Mouse (Mus musculus): Measurements from ENCODE around the gene Gxylt2. TPM values are rescaled to one million over a fixed set of nuclear protein-coding genes. Genes with fewer than 3 reads are reported as not detected.

Gene Gxylt2
- polyA plus RNA-seq, 1 experiment from 2014 or later = 24.1 TPM

GRCm38 (mm10) chr6:100775923-100776505 lies 71.5 kb downstream of the Gxylt2 start:
- Histone ChIP-seq H3K4me3 (no peak overlapping the region), H3K4me2 (replicated peaks) (no peak overlapping the region), H3K9ac (no peak overlapping the region), H3K27ac (no peak overlapping the region), H3K36me3 (no peaks in the 10 kb centered on the region; the same call in 1 of the 2 replicates), H3K9me3 (no peaks in the 10 kb centered on the region), H3K27me3 (no peaks in the 10 kb centered on the region), H3K4me1 (peaks cover 29% of the 10 kb centered on the region)
- 42% methylated on average over 15 of the region's 15 CpGs for WGBS
- ATAC-seq (ENCODE audit: insufficient number of reproducible peaks, insufficient read depth, low FRiP score, low TSS enrichment) = no peak

- Histone ChIP-seq H3K4me1 (peaks cover 29% of the 10 kb centered on the region), H3K9me3 (no peaks in the 10 kb centered on the region), H3K36me3 (peaks cover 7% of the 10 kb centered on the region; the same call in 1 of the 2 replicates), H3K9ac (no peak overlapping the region), H3K27me3 (no peaks in the 10 kb centered on the region), H3K27ac (no peak overlapping the region), H3K4me2 (replicated peaks) (no peak overlapping the region), H3K4me3 (no peak overlapping the region)
- WGBS = 81% methylated on average over 5 of the region's 5 CpGs
- ATAC-seq (ENCODE audit: insufficient number of reproducible peaks, insufficient read depth, low FRiP score, low TSS enrichment) = 0 out of 2 replicates have a peak, but pooled peaks have one; percentile 53
Measured at GRCm38 (mm10) chr6:100778595-100778994, 74.1 kb downstream of the Gxylt2 start.

GRCm38 (mm10) chr6:100780421-100780820 lies 75.9 kb downstream of the Gxylt2 start:
- 35% methylated on average over 4 of the region's 4 CpGs for WGBS
- Histone ChIP-seq H3K27me3 (no peaks in the 10 kb centered on the region), H3K9me3 (no peaks in the 10 kb centered on the region), H3K4me3 (no peak overlapping the region), H3K36me3 (peaks cover 15% of the 10 kb centered on the region), H3K4me1 (peaks cover 29% of the 10 kb centered on the region), H3K9ac (no peak overlapping the region), H3K27ac (no peak overlapping the region), H3K4me2 (replicated peaks) (no peak overlapping the region)
- no peak for ATAC-seq (ENCODE audit: insufficient number of reproducible peaks, insufficient read depth, low FRiP score, low TSS enrichment)

- 90% methylated on average over 6 of the region's 6 CpGs for WGBS
Measured at GRCm38 (mm10) chr6:100781644-100782043, 77.1 kb downstream of the Gxylt2 start.

DNA sequence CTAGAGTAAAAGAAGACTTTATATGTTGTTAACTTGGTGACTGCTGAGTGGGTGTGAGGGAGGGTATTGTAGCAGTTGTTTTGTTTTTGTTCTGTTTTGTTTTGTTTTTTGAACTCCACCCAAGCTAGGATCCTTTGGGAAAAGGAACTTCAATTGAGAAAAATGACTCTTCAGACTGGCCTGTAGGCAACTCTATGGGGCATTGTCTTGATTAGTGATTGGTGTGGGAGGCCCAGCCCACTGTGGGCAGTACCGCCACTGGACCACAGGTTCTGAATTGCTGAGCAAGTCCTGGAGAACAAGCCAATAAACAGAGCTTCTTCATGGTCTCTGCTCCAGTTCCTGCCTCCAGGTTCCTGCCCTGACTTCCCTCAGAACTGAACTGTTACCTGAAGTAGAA lies 83.2 kb downstream of the Gxylt2 start:
- H3K9ac ChIP-seq = no peak overlapping the region
- H3K27ac ChIP-seq = no peak overlapping the region
- no peak overlapping the region for H3K4me2 ChIP-seq (replicated peaks)
- H3K27me3 ChIP-seq = no peaks in the 10 kb centered on the region
- no peaks in the 10 kb centered on the region for H3K9me3 ChIP-seq
- ATAC-seq (ENCODE audit: insufficient number of reproducible peaks, insufficient read depth, low FRiP score, low TSS enrichment) = no peak
- peaks cover 48% of the 10 kb centered on the region for H3K36me3 ChIP-seq
- H3K4me1 ChIP-seq = 0 out of 2 replicates have a peak, but pooled peaks cover under 1% of the 10 kb centered on the region
- H3K4me3 ChIP-seq = no peak overlapping the region
- 90% methylated on average over 1 of the region's 1 CpGs for WGBS

More at GRCm38 (mm10) chr6:100781644-100782043, 77.1 kb downstream of the Gxylt2 start:
- no peak overlapping the region for H3K9ac ChIP-seq
- no peak overlapping the region for H3K4me2 ChIP-seq (replicated peaks)
- no peak for ATAC-seq (ENCODE audit: insufficient number of reproducible peaks, insufficient read depth, low FRiP score, low TSS enrichment)
- H3K4me1 ChIP-seq = peaks cover 20% of the 10 kb centered on the region
- no peaks in the 10 kb centered on the region for H3K9me3 ChIP-seq
- H3K27me3 ChIP-seq = no peaks in the 10 kb centered on the region
- no peak overlapping the region for H3K27ac ChIP-seq
- peaks cover 21% of the 10 kb centered on the region for H3K36me3 ChIP-seq
- no peak overlapping the region for H3K4me3 ChIP-seq

DNA sequence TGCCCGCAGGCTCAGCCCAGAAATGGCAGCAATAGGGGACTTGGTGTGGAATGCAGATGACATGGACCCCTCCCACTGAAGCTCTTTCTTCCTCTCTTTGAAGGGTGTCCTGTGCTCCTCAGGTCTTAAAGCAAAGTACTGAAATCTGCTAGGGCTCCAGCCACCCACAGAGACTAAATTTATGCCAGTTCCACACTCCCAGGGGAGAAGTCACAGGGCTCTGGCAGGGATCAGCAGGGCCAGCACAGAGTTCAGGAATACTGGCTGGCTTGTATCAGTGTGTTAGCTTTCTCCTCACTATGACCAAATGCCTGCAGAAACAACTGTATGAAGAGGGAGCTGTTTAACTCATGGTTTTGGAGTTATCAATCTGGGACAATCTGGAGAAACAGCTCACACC lies 84.6 kb downstream of the Gxylt2 start:
- Histone ChIP-seq H3K27me3 (no peaks in the 10 kb centered on the region), H3K4me3 (no peak overlapping the region), H3K9me3 (no peaks in the 10 kb centered on the region), H3K36me3 (peaks cover 35% of the 10 kb centered on the region), H3K9ac (no peak overlapping the region), H3K4me1 (0 out of 2 replicates have a peak, but pooled peaks cover 6% of the 10 kb centered on the region), H3K4me2 (replicated peaks) (no peak overlapping the region), H3K27ac (no peak overlapping the region)
- ATAC-seq (ENCODE audit: insufficient number of reproducible peaks, insufficient read depth, low FRiP score, low TSS enrichment) = no peak
- 87% methylated on average over 1 of the region's 1 CpGs for WGBS

DNA sequence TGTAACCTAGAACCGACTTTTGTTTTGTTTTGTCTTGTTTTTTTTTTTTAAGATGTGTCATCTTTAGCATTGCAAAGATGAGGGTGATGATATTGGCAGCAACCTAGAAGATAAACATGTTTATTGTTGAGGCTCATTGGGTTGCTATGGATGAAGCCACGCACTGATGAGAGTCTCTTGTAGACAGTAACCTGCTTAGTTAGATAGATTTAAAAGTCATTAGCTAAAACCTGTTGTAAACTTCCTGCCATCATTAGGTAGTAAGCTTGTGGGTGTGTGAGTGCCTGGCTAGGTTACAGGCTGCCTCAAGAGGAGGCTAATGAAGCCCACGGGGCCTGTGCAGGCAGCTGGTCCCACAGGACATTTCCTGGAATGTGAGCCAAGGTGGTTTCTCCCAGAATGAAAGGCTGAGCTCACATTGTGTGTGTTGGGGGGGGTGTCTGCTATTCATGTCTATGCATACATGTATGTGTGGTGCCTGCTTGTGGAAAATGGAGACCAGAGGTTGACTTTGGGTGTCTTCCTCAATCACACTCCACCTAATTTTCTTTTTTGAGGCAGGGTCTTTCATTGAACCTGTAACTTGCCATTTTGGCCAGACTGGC lies 87.6 kb downstream of the Gxylt2 start:
- peaks cover 23% of the 10 kb centered on the region for H3K36me3 ChIP-seq
- 75% methylated on average over 3 of the region's 3 CpGs for WGBS

DNA sequence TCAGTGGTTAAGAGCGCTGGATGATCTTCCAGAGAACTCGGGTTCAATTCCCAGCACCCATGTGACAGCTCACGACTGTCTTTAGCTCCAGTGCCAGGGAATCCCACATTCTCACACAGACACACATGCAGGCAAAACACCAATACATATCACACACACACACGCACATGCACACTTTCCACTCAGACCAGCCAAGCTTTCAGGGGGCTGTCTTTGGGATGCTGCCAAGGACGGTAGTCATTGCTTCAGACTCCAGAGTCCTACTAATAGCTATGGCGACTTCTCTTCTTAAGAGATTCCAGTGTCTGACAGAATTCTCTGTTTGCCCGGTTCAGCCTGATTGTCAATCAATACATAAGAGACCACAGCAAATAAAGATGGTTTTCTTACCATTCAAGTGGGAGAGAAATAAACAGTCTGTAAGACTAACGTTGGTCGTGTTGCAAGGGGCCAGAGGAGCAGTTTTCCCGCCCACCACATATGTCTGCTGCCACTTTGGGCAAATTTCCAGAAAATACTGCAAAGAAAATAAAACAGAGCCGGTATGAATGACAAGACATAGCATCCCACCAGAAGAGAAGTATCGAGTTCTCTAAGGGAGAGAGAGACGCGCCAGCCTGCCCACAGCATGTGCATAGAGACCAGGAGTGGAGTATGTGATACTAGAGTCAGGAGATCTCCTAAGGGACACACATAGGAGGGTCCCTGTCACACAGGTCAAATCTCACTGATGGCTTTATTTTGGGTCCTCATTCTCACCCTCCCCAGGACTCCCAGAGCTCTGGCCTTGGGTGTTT lies 88.6 kb downstream of the Gxylt2 start:
- no peak for ATAC-seq (ENCODE audit: insufficient number of reproducible peaks, insufficient read depth, low FRiP score, low TSS enrichment)
- peaks cover 16% of the 10 kb centered on the region for H3K36me3 ChIP-seq
- H3K27me3 ChIP-seq = no peaks in the 10 kb centered on the region
- H3K4me2 ChIP-seq (replicated peaks) = no peak overlapping the region
- H3K4me3 ChIP-seq = no peak overlapping the region
- 71% methylated on average over 14 of the region's 14 CpGs for WGBS
- H3K4me1 ChIP-seq = 0 out of 2 replicates have a peak, but pooled peaks cover 6% of the 10 kb centered on the region
- no peaks in the 10 kb centered on the region for H3K9me3 ChIP-seq
- no peak overlapping the region for H3K27ac ChIP-seq
- no peak overlapping the region for H3K9ac ChIP-seq

More for the DNA sequence above, 87.6 kb downstream of the Gxylt2 start:
- Histone ChIP-seq H3K9me3 (no peaks in the 10 kb centered on the region), H3K4me3 (no peak overlapping the region), H3K4me1 (0 out of 2 replicates have a peak, but pooled peaks cover 6% of the 10 kb centered on the region), H3K27ac (no peak overlapping the region), H3K4me2 (replicated peaks) (no peak overlapping the region), H3K9ac (no peak overlapping the region), H3K27me3 (no peaks in the 10 kb centered on the region)
- no peak for ATAC-seq (ENCODE audit: insufficient number of reproducible peaks, insufficient read depth, low FRiP score, low TSS enrichment)

- H3K27me3 ChIP-seq = no peaks in the 10 kb centered on the region
- H3K9me3 ChIP-seq = no peaks in the 10 kb centered on the region
- H3K27ac ChIP-seq = no peak overlapping the region
- 43% methylated on average over 6 of the region's 6 CpGs for WGBS
- ATAC-seq (ENCODE audit: insufficient number of reproducible peaks, insufficient read depth, low FRiP score, low TSS enrichment) = no peak
- H3K4me3 ChIP-seq = no peak overlapping the region
- peaks cover 7% of the 10 kb centered on the region; the same call in 1 of the 2 replicates for H3K36me3 ChIP-seq
- no peak overlapping the region for H3K9ac ChIP-seq
- H3K4me1 ChIP-seq = 0 out of 2 replicates have a peak, but pooled peaks cover 6% of the 10 kb centered on the region
- H3K4me2 ChIP-seq (replicated peaks) = no peak overlapping the region
Measured at GRCm38 (mm10) chr6:100795797-100796196, 91.3 kb downstream of the Gxylt2 start.

DNA sequence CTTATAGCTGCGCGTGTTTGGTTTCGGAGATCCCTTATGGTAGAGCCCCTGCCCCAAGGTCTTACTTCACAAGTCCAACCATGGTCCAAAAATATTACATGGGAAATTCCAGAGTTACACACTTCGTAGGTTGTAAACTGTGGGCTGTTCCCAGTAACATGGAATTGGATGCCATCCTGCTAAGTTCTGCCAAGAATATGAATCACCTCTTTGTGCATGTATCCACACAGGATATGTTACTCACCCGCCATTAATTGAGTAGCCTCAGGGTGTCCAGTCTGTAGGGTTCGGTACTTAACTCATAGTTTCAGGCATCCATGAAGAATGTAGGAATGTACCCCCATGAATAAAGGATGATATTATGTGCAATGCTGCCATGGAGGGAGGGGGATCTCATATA lies 94.8 kb downstream of the Gxylt2 start:
- 76% methylated on average over 6 of the region's 6 CpGs for WGBS
- H3K36me3 ChIP-seq = no peaks in the 10 kb centered on the region
- no peak for ATAC-seq (ENCODE audit: insufficient number of reproducible peaks, insufficient read depth, low FRiP score, low TSS enrichment)
- H3K27ac ChIP-seq = no peak overlapping the region
- no peak overlapping the region for H3K4me2 ChIP-seq (replicated peaks)
- no peaks in the 10 kb centered on the region for H3K9me3 ChIP-seq
- no peaks in the 10 kb centered on the region for H3K27me3 ChIP-seq
- H3K4me3 ChIP-seq = no peak overlapping the region
- no peak overlapping the region for H3K9ac ChIP-seq
- H3K4me1 ChIP-seq = no peaks in the 10 kb centered on the region

DNA sequence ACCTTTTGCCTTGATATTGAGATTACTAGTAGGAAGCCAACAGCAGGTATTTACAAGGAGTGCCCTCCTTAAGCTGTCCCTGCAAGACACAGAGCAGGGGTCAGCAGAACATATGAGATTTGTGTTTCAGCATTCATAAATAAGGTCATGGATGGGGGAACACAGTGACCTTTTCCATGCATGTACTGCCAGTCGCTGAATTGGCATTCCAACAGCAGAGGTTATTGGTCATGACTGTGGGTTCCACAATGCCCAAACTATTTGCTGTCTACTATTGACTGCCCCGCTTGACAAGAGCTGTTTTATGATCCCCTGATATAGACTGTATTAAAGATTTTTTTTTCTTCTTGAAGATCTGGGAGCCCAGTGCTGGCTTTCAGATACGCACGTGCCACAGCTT lies 95.2 kb downstream of the Gxylt2 start:
- 96% methylated on average over 4 of the region's 4 CpGs for WGBS
- H3K27ac ChIP-seq = no peak overlapping the region
- H3K9ac ChIP-seq = no peak overlapping the region
- H3K9me3 ChIP-seq = no peaks in the 10 kb centered on the region
- H3K4me1 ChIP-seq = no peaks in the 10 kb centered on the region
- no peak overlapping the region for H3K4me2 ChIP-seq (replicated peaks)
- ATAC-seq (ENCODE audit: insufficient number of reproducible peaks, insufficient read depth, low FRiP score, low TSS enrichment) = no peak
- H3K27me3 ChIP-seq = no peaks in the 10 kb centered on the region
- H3K4me3 ChIP-seq = no peak overlapping the region
- no peaks in the 10 kb centered on the region for H3K36me3 ChIP-seq
